Mouse (Mus musculus) forebrain, embryonic 14.5 days (tissue): ENCODE results near the gene Rpl41. TPM values are rescaled to one million over a fixed set of nuclear protein-coding genes. Genes with fewer than 3 reads are reported as not detected.

Source experiments
- ATAC-seq: fragments of 200-750 bp; cut with Nextera tagmentation; 2 replicates; pipeline ENCODE4 v1.8.0; 2017; ENCODE audit warnings: mild to moderate bottlenecking, moderate library complexity
- DNase-seq: peaks from one replicate; pipeline ENCODE4 v3.0.0-alpha.2; 2015; ENCODE audit warnings: low spot score
- H3K27ac ChIP-seq: fragments of 300-500 bp; sonication (generic); 2 replicates; pipeline ENCODE4 v1.5.1; 2014; ENCODE audit warnings: low read depth, mild to moderate bottlenecking, control low read depth, low read length, moderate library complexity
- H3K27me3 ChIP-seq: fragments of 300-500 bp; sonication (generic); replicated peaks from 2 replicates; pipeline ENCODE4 v1.6.1; 2014; ENCODE audit warnings: low read length, control low read depth, mixed read lengths; ENCODE audit not compliant: control insufficient read depth, insufficient read depth
- H3K36me3 ChIP-seq: fragments of 300-500 bp; sonication (generic); 2 replicates; pipeline ENCODE4 v1.6.1; 2014; ENCODE audit warnings: low read length, control low read depth; ENCODE audit not compliant: control insufficient read depth, insufficient read depth
- H3K4me1 ChIP-seq: fragments of 300-500 bp; sonication (generic); 2 replicates; pipeline ENCODE4 v1.6.1; 2014; ENCODE audit warnings: antibody characterized with exemption, low read length, control low read depth; ENCODE audit not compliant: control insufficient read depth, insufficient read depth
- H3K4me2 ChIP-seq: fragments of 300-500 bp; sonication (generic); 2 replicates; pipeline ENCODE4 v1.6.1; 2014; ENCODE audit warnings: mild to moderate bottlenecking, control low read depth, low read length
- H3K4me3 ChIP-seq: fragments of 300-500 bp; sonication (generic); 2 replicates; pipeline ENCODE4 v1.5.1; 2014; ENCODE audit warnings: low read depth, low read length, control low read depth
- H3K9ac ChIP-seq: fragments of 300-500 bp; sonication (generic); 2 replicates; pipeline ENCODE4 v1.6.1; 2014; ENCODE audit warnings: mild to moderate bottlenecking, low read length, control low read depth, moderate library complexity
- H3K9me3 ChIP-seq: fragments of 300-500 bp; sonication (generic); replicated peaks from 2 replicates; pipeline ENCODE4 v1.6.1; 2016; ENCODE audit warnings: low read length, control low read depth, mixed read lengths; ENCODE audit not compliant: control insufficient read depth
- WGBS: fragments of 180-500 bp; shearing (Covaris S2); extraction: QIAGEN DNeasy Blood & Tissue Kit; methylation state at CpG from one replicate; pipeline ENCODE4 v1.1.7; 2014; 5-methylcytosine and 5-hydroxymethylcytosine counted together
- polyA plus RNA-seq: library from polyadenylated mRNA; unstranded; fragments of >200 nt; fragmentation: Nextera tagmentation; extraction: Ambion mirVana; gene quantifications from 2 replicates; pipeline ENCODE4 v1.2.1, GENCODE M21; 2014

The Rpl41 gene
- polyA plus RNA-seq, 1 experiment from 2014 or later: 3,259 TPM

- no peak for DNase-seq
- WGBS: 7% methylated on average over 11 of the region's 11 CpGs
- no peak for ATAC-seq
- H3K9ac ChIP-seq: peak overlapping the region; percentile 71
- no peaks in the 10 kb centered on the region for H3K36me3 ChIP-seq
- H3K9me3 ChIP-seq: no peaks in the 10 kb centered on the region
- 0 out of 2 replicates have a peak, but pooled peaks cover 7% of the 10 kb centered on the region for H3K27me3 ChIP-seq
- peak overlapping the region; percentile 100 for H3K4me2 ChIP-seq
- no peak overlapping the region for H3K27ac ChIP-seq
- H3K4me3 ChIP-seq: peak overlapping the region; percentile 64
- H3K4me1 ChIP-seq: peaks cover 7% of the 10 kb centered on the region; the same call in 1 of the 2 replicates
Observed at GRCm38 (mm10) chr10:128524111-128524731, 24.9 kb downstream of the Rpl41 start.

- Histone ChIP-seq H3K36me3 (no peaks in the 10 kb centered on the region), H3K9me3 (no peaks in the 10 kb centered on the region), H3K4me3 (no peak overlapping the region), H3K4me1 (peaks cover 7% of the 10 kb centered on the region; the same call in 1 of the 2 replicates), H3K27me3 (0 out of 2 replicates have a peak, but pooled peaks cover 7% of the 10 kb centered on the region), H3K4me2 (no peak overlapping the region), H3K9ac (no peak overlapping the region), H3K27ac (no peak overlapping the region)
- no peak for ATAC-seq
- 81% methylated on average over 6 of the region's 6 CpGs for WGBS
- no peak for DNase-seq
Observed at GRCm38 (mm10) chr10:128522351-128522750, 26.8 kb downstream of the Rpl41 start.

GRCm38 (mm10) chr10:128520591-128520990, 28.5 kb downstream of the Rpl41 start:
- no peak overlapping the region for H3K4me3 ChIP-seq
- no peak overlapping the region for H3K4me2 ChIP-seq
- H3K4me1 ChIP-seq: no peaks in the 10 kb centered on the region
- DNase-seq (no peak), ATAC-seq (no peak)
- H3K27ac ChIP-seq: no peak overlapping the region
- peaks cover 9% of the 10 kb centered on the region; the same call in 1 of the 2 replicates for H3K27me3 ChIP-seq
- no peak overlapping the region for H3K9ac ChIP-seq
- H3K36me3 ChIP-seq: no peaks in the 10 kb centered on the region
- H3K9me3 ChIP-seq: no peaks in the 10 kb centered on the region
- 86% methylated on average over 16 of the region's 16 CpGs for WGBS

GRCm38 (mm10) chr10:128518833-128519232, 30.3 kb downstream of the Rpl41 start:
- WGBS: 71% methylated on average over 7 of the region's 7 CpGs
- ATAC-seq (no peak), DNase-seq (peak; percentile 32)
- Histone ChIP-seq H3K27me3 (peaks cover 5% of the 10 kb centered on the region; the same call in 1 of the 2 replicates), H3K9me3 (no peaks in the 10 kb centered on the region), H3K4me3 (no peak overlapping the region), H3K4me2 (no peak overlapping the region), H3K27ac (no peak overlapping the region), H3K9ac (no peak overlapping the region), H3K4me1 (no peaks in the 10 kb centered on the region), H3K36me3 (peaks cover 3% of the 10 kb centered on the region; the same call in 1 of the 2 replicates)

GRCm38 (mm10) chr10:128516677-128517076, 32.4 kb downstream of the Rpl41 start:
- no peak for DNase-seq
- Histone ChIP-seq H3K4me3 (no peak overlapping the region), H3K27ac (no peak overlapping the region), H3K9me3 (no peaks in the 10 kb centered on the region), H3K4me1 (no peaks in the 10 kb centered on the region), H3K36me3 (peaks cover 4% of the 10 kb centered on the region; the same call in 1 of the 2 replicates), H3K9ac (no peak overlapping the region), H3K4me2 (no peak overlapping the region), H3K27me3 (peaks cover 5% of the 10 kb centered on the region; the same call in 1 of the 2 replicates)
- 21% methylated on average over 6 of the region's 6 CpGs for WGBS
- ATAC-seq: no peak

GRCm38 (mm10) chr10:128516029-128516428, 33.1 kb downstream of the Rpl41 start:
- ATAC-seq: no peak
- Histone ChIP-seq H3K27ac (no peak overlapping the region), H3K27me3 (peaks cover 5% of the 10 kb centered on the region; the same call in 1 of the 2 replicates), H3K9me3 (no peaks in the 10 kb centered on the region), H3K4me2 (no peak overlapping the region), H3K4me3 (no peak overlapping the region), H3K36me3 (peaks cover 4% of the 10 kb centered on the region; the same call in 1 of the 2 replicates), H3K9ac (no peak overlapping the region), H3K4me1 (no peaks in the 10 kb centered on the region)
- WGBS: 12% methylated on average over 20 of the region's 20 CpGs
- DNase-seq: no peak

GRCm38 (mm10) chr10:128515044-128515443, 34.1 kb downstream of the Rpl41 start:
- DNase-seq (no peak), ATAC-seq (no peak)
- H3K36me3 ChIP-seq: peaks cover 4% of the 10 kb centered on the region; the same call in 1 of the 2 replicates
- no peak overlapping the region for H3K9ac ChIP-seq
- no peak overlapping the region for H3K27ac ChIP-seq
- H3K9me3 ChIP-seq: no peaks in the 10 kb centered on the region
- no peak overlapping the region for H3K4me2 ChIP-seq
- peaks cover 5% of the 10 kb centered on the region; the same call in 1 of the 2 replicates for H3K27me3 ChIP-seq
- 86% methylated on average over 4 of the region's 4 CpGs for WGBS
- no peak overlapping the region for H3K4me3 ChIP-seq
- no peaks in the 10 kb centered on the region for H3K4me1 ChIP-seq

- 78% methylated on average over 12 of the region's 12 CpGs for WGBS
- Histone ChIP-seq H3K27me3 (peaks cover 5% of the 10 kb centered on the region; the same call in 1 of the 2 replicates), H3K9me3 (no peaks in the 10 kb centered on the region), H3K36me3 (peaks cover 4% of the 10 kb centered on the region; the same call in 1 of the 2 replicates), H3K9ac (no peak overlapping the region), H3K4me3 (no peak overlapping the region), H3K4me2 (no peak overlapping the region), H3K4me1 (no peaks in the 10 kb centered on the region), H3K27ac (no peak overlapping the region)
- DNase-seq (no peak), ATAC-seq (no peak)
Observed at GRCm38 (mm10) chr10:128511761-128512160, 37.3 kb downstream of the Rpl41 start.

GRCm38 (mm10) chr10:128511189-128511588, 37.9 kb downstream of the Rpl41 start:
- no peak overlapping the region for H3K27ac ChIP-seq
- ATAC-seq (no peak), DNase-seq (no peak)
- H3K9me3 ChIP-seq: no peaks in the 10 kb centered on the region
- H3K27me3 ChIP-seq: peaks cover 5% of the 10 kb centered on the region; the same call in 1 of the 2 replicates
- H3K4me2 ChIP-seq: no peak overlapping the region
- no peak overlapping the region for H3K4me3 ChIP-seq
- peaks cover 4% of the 10 kb centered on the region; the same call in 1 of the 2 replicates for H3K36me3 ChIP-seq
- no peaks in the 10 kb centered on the region for H3K4me1 ChIP-seq
- no peak overlapping the region for H3K9ac ChIP-seq
- 96% methylated on average over 9 of the region's 9 CpGs for WGBS
